Mouse (Mus musculus): Measurements from ENCODE around the gene Atad3a.

Gene Atad3a

GRCm38 (mm10) chr4:155738262-155738661 is 22.6 kb downstream of the Atad3a start:
- DNase-seq, result no peak

- no peak for DNase-seq
Measured at GRCm38 (mm10) chr4:155736421-155736820, 24.5 kb downstream of the Atad3a start.

- DNase-seq, result peak in 1 of 2 experiments; percentile 8
Measured at GRCm38 (mm10) chr4:155735788-155736187, 25.1 kb downstream of the Atad3a start.

- DNase-seq, result peak; percentile 32 to 39
Measured at GRCm38 (mm10) chr4:155734951-155735702, 25.8 kb downstream of the Atad3a start.

GRCm38 (mm10) chr4:155734350-155734941 is 26.4 kb downstream of the Atad3a start, which contains the start of gene Tmem240:
Tmem240 (plus strand) TSS chr4:155734800.
- DNase-seq, result peak; percentile 84 to 85

- DNase-seq, result no peak
Measured at GRCm38 (mm10) chr4:155733267-155733666, 27.6 kb downstream of the Atad3a start.

GRCm38 (mm10) chr4:155727993-155728392 is 32.9 kb downstream of the Atad3a start:
- no peak for DNase-seq

- DNase-seq, result peak in 1 of 2 experiments; percentile 13
Measured at GRCm38 (mm10) chr4:155721668-155722083, 39.2 kb downstream of the Atad3a start.

GRCm38 (mm10) chr4:155710521-155711252 is 50.2 kb downstream of the Atad3a start:
- no peak for DNase-seq

GRCm38 (mm10) chr4:155708988-155709387 is 51.9 kb downstream of the Atad3a start:
- DNase-seq, result no peak

- DNase-seq, result no peak
Measured at GRCm38 (mm10) chr4:155708582-155708981, 52.3 kb downstream of the Atad3a start.

GRCm38 (mm10) chr4:155705592-155705929 is 55.3 kb downstream of the Atad3a start:
- no peak for DNase-seq

- peak; percentile 82 to 86 for DNase-seq
Measured at GRCm38 (mm10) chr4:155704721-155705591, 55.9 kb downstream of the Atad3a start, which contains the start of gene Ssu72. Ssu72 (plus strand) TSS chr4:155704800.

GRCm38 (mm10) chr4:155703425-155703929 is 57.4 kb downstream of the Atad3a start:
- no peak for DNase-seq

GRCm38 (mm10) chr4:155700425-155700824 is 60.5 kb downstream of the Atad3a start:
- DNase-seq, result no peak

- DNase-seq, result no peak
Measured at GRCm38 (mm10) chr4:155696261-155697255, 64.3 kb downstream of the Atad3a start.

GRCm38 (mm10) chr4:155695531-155696062 is 65.3 kb downstream of the Atad3a start:
- DNase-seq, result no peak

- DNase-seq, result peak; percentile 66 to 71
Measured at GRCm38 (mm10) chr4:155694482-155695401, 66.2 kb downstream of the Atad3a start.

- DNase-seq, result peak; percentile 44 to 47
Measured at GRCm38 (mm10) chr4:155694111-155694481, 66.8 kb downstream of the Atad3a start, which contains the start of gene Fndc10. Fndc10 (plus strand) TSS chr4:155694342.

- DNase-seq, result no peak
Measured at GRCm38 (mm10) chr4:155692421-155692820, 68.5 kb downstream of the Atad3a start.
